Comparison of ENCODE assay signal across 8 mouse cellular contexts in genomic region chr4:149979819-149980308, GRCm38 (mm10). TPM values are rescaled to one million over a fixed set of nuclear protein-coding genes. Genes with fewer than 3 reads are reported as not detected.
DNase-seq lines count a peak whose midpoint lies in the region; ATAC-seq and TF ChIP-seq lines count a peak whose summit lies in the region.

No protein-coding gene starts in this region.

- no peak for TF ChIP-seq POLR2A in bone marrow, adult 2 months (IDR thresholded peaks at IDR 0.05; ENCODE audit: borderline replicate concordance, control insufficient read depth, low read depth, low read length)

- ATAC-seq in embryonic facial prominence, embryonic 14.5 days (ENCODE audit: low read depth) = peak; percentile 51
- peak; percentile 51; the same call in 1 of the 2 replicates for ATAC-seq in kidney, embryonic 14.5 days (ENCODE audit: low FRiP score, low TSS enrichment)
- peak; percentile 59 for ATAC-seq in limb, embryonic 15.5 days (ENCODE audit: insufficient number of reproducible peaks, low FRiP score, low TSS enrichment, low read depth)

- peaks cover 11% of the 10 kb centered on the region; the same call in 1 of the 2 replicates for H3K36me3 ChIP-seq in embryonic facial prominence, embryonic 14.5 days (ENCODE audit: control insufficient read depth, insufficient read depth, low read length)
- peaks cover 18% of the 10 kb centered on the region for H3K36me3 ChIP-seq in heart, embryonic 10.5 days
- H3K36me3 ChIP-seq in kidney, embryonic 14.5 days (ENCODE audit: control insufficient read depth, insufficient read depth, low read length) = peaks cover 12% of the 10 kb centered on the region; the same call in 1 of the 2 replicates
- peaks cover 17% of the 10 kb centered on the region for H3K36me3 ChIP-seq in limb, embryonic 15.5 days

- no peak overlapping the region for H3K27ac ChIP-seq in bone marrow, adult 2 months (ENCODE audit: control insufficient read depth, insufficient read depth, low read depth, low read length, poor library complexity)
- no peak overlapping the region; the same call in 1 of the 2 replicates for H3K27ac ChIP-seq in embryonic facial prominence, embryonic 14.5 days (replicated peaks; ENCODE audit: low read depth, low read length)
- 0 out of 2 replicates have a peak overlapping the region, but pooled peaks have one; percentile 4 for H3K27ac ChIP-seq in heart, embryonic 10.5 days
- H3K27ac ChIP-seq in kidney, embryonic 14.5 days (ENCODE audit: low read depth, low read length) = no peak overlapping the region
- H3K27ac ChIP-seq in limb, embryonic 15.5 days = peak overlapping the region; percentile 57

- DNase-seq in B cell, adult 2 months = peak; percentile 84 to 88
- DNase-seq in embryonic facial prominence, embryonic 14.5 days (ENCODE audit: low spot score) = peak; percentile 90
- no peak for DNase-seq in heart, embryonic 10.5 days (ENCODE audit: low spot score)
- peak; percentile 22 to 47 for DNase-seq in monocyte, adult 2 months (ENCODE audit: low read depth in 1 of 2, low spot score in 2 of 2)
- peak; percentile 73 to 90 for DNase-seq in spleen, postnatal 4 days (ENCODE audit: low spot score in 2 of 2)

- H3K9me3 ChIP-seq in embryonic facial prominence, embryonic 14.5 days (ENCODE audit: control insufficient read depth, low read length) = no peaks in the 10 kb centered on the region
- no peaks in the 10 kb centered on the region for H3K9me3 ChIP-seq in heart, embryonic 10.5 days
- no peaks in the 10 kb centered on the region for H3K9me3 ChIP-seq in kidney, embryonic 14.5 days (ENCODE audit: control insufficient read depth, low read length)
- no peaks in the 10 kb centered on the region for H3K9me3 ChIP-seq in limb, embryonic 15.5 days

- H3K27me3 ChIP-seq in embryonic facial prominence, embryonic 14.5 days (replicated peaks; ENCODE audit: control insufficient read depth, insufficient read depth, low read length) = no peaks in the 10 kb centered on the region
- H3K27me3 ChIP-seq in heart, embryonic 10.5 days (ENCODE audit: insufficient read depth, poor library complexity, severe bottlenecking) = peaks cover 34% of the 10 kb centered on the region
- no peaks in the 10 kb centered on the region for H3K27me3 ChIP-seq in kidney, embryonic 14.5 days (ENCODE audit: control insufficient read depth, insufficient read depth, low read length)
- H3K27me3 ChIP-seq in limb, embryonic 15.5 days = no peaks in the 10 kb centered on the region

- H3K4me3 ChIP-seq in bone marrow, adult 2 months (replicated peaks; ENCODE audit: control insufficient read depth, low read depth, low read length) = no peak overlapping the region
- no peak overlapping the region for H3K4me3 ChIP-seq in embryonic facial prominence, embryonic 14.5 days (ENCODE audit: low read depth, low read length)
- peak overlapping the region; percentile 46 for H3K4me3 ChIP-seq in heart, embryonic 10.5 days
- no peak overlapping the region; the same call in 1 of the 2 replicates for H3K4me3 ChIP-seq in kidney, embryonic 14.5 days (ENCODE audit: low read length)
- H3K4me3 ChIP-seq in limb, embryonic 15.5 days = peak overlapping the region; percentile 10; the same call in 1 of the 2 replicates

- 10% methylated on average over 12 of the region's 12 CpGs for WGBS in bone marrow, adult 2 months
- WGBS in embryonic facial prominence, embryonic 14.5 days = 1% methylated on average over 12 of the region's 12 CpGs
- WGBS in heart, embryonic 10.5 days = 4% methylated on average over 12 of the region's 12 CpGs
- WGBS in kidney, embryonic 14.5 days = 5% methylated on average over 12 of the region's 12 CpGs
- WGBS in limb, embryonic 15.5 days = 3% methylated on average over 12 of the region's 12 CpGs

- H3K4me2 ChIP-seq in embryonic facial prominence, embryonic 14.5 days (ENCODE audit: low read depth, low read length) = peak overlapping the region; percentile 46
- peak overlapping the region; percentile 34 for H3K4me2 ChIP-seq in kidney, embryonic 14.5 days (replicated peaks; ENCODE audit: low read depth, low read length)
- H3K4me2 ChIP-seq in limb, embryonic 15.5 days = peak overlapping the region; percentile 36; the same call in 1 of the 2 replicates

- TF ChIP-seq CTCF in bone marrow, adult 2 months (IDR thresholded peaks at IDR 0.05; ENCODE audit: control insufficient read depth, insufficient read depth, low read length) = peak; percentile 91

- peak overlapping the region; percentile 28; the same call in 1 of the 2 replicates for H3K9ac ChIP-seq in embryonic facial prominence, embryonic 14.5 days (ENCODE audit: low read depth, low read length)
- H3K9ac ChIP-seq in kidney, embryonic 14.5 days (ENCODE audit: low read depth, low read length) = no peak overlapping the region
- no peak overlapping the region for H3K9ac ChIP-seq in limb, embryonic 15.5 days

- H3K4me1 ChIP-seq in bone marrow, adult 2 months (ENCODE audit: control insufficient read depth, insufficient read depth, low read length) = peaks cover 2% of the 10 kb centered on the region; the same call in 1 of the 2 replicates
- H3K4me1 ChIP-seq in embryonic facial prominence, embryonic 14.5 days (ENCODE audit: control insufficient read depth, insufficient read depth, low read length) = peaks cover 21% of the 10 kb centered on the region
- H3K4me1 ChIP-seq in heart, embryonic 10.5 days = peaks cover 26% of the 10 kb centered on the region
- H3K4me1 ChIP-seq in kidney, embryonic 14.5 days (ENCODE audit: control insufficient read depth, insufficient read depth, low read length) = peaks cover 20% of the 10 kb centered on the region; the same call in 1 of the 2 replicates
- H3K4me1 ChIP-seq in limb, embryonic 15.5 days = peaks cover 36% of the 10 kb centered on the region

RNA-seq across cellular contexts. Expression of gene Spsb1, which starts 25.0 kb away (rescaled TPM):
- polyA plus RNA-seq in bone marrow, adult 2 months (2011; ENCODE audit: insufficient read depth, insufficient read length, low replicate concordance, missing spikeins) = 1.8 and 3.9 TPM in 2 replicates
- polyA plus RNA-seq in embryonic facial prominence, embryonic 14.5 days (2014; fragmentation: Nextera tagmentation; extraction: Ambion mirVana) = 16.3 and 19.6 TPM in 2 replicates
- 3.9 and 9.2 TPM in 2 replicates for polyA plus RNA-seq in heart, embryonic 10.5 days (2016; fragmentation: Nextera tagmentation; extraction: Ambion mirVana)
- 8.0 and 9.6 TPM in 2 replicates for polyA plus RNA-seq in kidney, embryonic 14.5 days (2014; fragmentation: Nextera tagmentation; extraction: Ambion mirVana)
- 24.6 and 27.1 TPM in 2 replicates for polyA plus RNA-seq in limb, embryonic 15.5 days (2015; fragmentation: Nextera tagmentation; extraction: Ambion mirVana)

RNA-seq across cellular contexts. Expression of gene H6pd, which starts 29.0 kb away (rescaled TPM):
- 1.4 and 7.2 TPM in 2 replicates for polyA plus RNA-seq in bone marrow, adult 2 months (2011; ENCODE audit: insufficient read depth, insufficient read length, low replicate concordance, missing spikeins)
- polyA plus RNA-seq in embryonic facial prominence, embryonic 14.5 days (2014; fragmentation: Nextera tagmentation; extraction: Ambion mirVana) = 14.1 and 14.7 TPM in 2 replicates
- polyA plus RNA-seq in heart, embryonic 10.5 days (2016; fragmentation: Nextera tagmentation; extraction: Ambion mirVana) = 5.8 and 9.0 TPM in 2 replicates
- 6.8 and 10.7 TPM in 2 replicates for polyA plus RNA-seq in kidney, embryonic 14.5 days (2014; fragmentation: Nextera tagmentation; extraction: Ambion mirVana)
- 13.1 and 13.4 TPM in 2 replicates for polyA plus RNA-seq in limb, embryonic 15.5 days (2015; fragmentation: Nextera tagmentation; extraction: Ambion mirVana)

Comparison
In these comparisons a context has a peak if more than half of its experiments do, and no peak if none do; other contexts are left out.
1. H3K27ac ChIP-seq: peak in heart, embryonic 10.5 days (single experiment) and limb, embryonic 15.5 days (single experiment); none in bone marrow, adult 2 months (single experiment), embryonic facial prominence, embryonic 14.5 days (single experiment) and kidney, embryonic 14.5 days (single experiment).
2. H3K4me3 ChIP-seq: peak in heart, embryonic 10.5 days (single experiment) and limb, embryonic 15.5 days (single experiment); none in bone marrow, adult 2 months (single experiment), embryonic facial prominence, embryonic 14.5 days (single experiment) and kidney, embryonic 14.5 days (single experiment).
3. Peak in every context shown above with its lines, with median percentiles within 50 percentile points of each other: ATAC-seq and H3K4me2 ChIP-seq.